Mouse (Mus musculus): ENCODE results near the gene Rnh1.

Rnh1 gene

GRCm38 (mm10) chr7:141164850-141165249, 7.8 kb downstream of the Rnh1 start:
- no peak for DNase-seq (ENCODE audit: low spot score in 2 of 2)

GRCm38 (mm10) chr7:141164397-141164796, 8.3 kb downstream of the Rnh1 start:
- DNase-seq (ENCODE audit: low spot score in 2 of 2), result no peak

DNA sequence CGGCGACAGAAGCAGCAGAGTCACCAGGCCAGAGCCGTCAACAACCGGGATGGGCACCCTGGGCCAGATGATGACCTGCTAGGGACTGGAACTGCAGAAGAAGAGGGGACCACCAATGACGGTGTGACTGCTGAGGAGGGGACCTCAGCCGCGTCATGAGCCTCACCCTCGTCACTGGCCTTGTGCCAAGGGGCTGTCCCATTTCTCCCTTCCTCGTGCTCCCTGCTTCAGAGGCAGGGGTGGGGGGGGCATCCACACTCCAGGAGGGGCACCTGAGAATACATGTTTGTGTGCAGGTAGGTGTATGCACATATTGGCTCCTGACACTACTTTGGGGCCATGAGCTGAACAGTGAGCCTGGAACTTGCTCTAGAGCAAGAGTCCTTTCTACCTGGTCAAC, 17.3 kb downstream of the Rnh1 start:
- peak in 1 of 2 experiments; percentile 21 for DNase-seq (ENCODE audit: low spot score in 2 of 2)

DNA sequence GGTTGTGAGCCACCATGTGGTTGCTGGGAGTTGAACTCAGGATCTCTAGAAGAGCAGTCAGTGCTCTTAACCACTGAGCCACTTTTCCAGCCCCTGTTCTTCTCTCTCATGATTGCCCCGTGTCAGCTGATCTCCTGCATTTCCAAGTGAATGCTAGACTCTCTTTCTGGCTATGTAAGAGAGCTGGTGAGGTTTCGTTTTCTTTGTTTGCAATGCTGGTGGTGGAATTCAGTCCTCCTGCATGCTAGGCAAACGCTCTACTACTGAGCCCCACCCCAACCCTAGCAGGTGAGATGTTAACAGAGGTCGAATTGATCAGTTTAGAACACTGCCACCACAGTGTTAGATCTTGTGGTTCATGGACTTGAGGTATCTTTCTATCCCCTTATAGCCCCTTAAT, 24.0 kb downstream of the Rnh1 start:
- no peak for DNase-seq (ENCODE audit: low spot score in 2 of 2)

DNA sequence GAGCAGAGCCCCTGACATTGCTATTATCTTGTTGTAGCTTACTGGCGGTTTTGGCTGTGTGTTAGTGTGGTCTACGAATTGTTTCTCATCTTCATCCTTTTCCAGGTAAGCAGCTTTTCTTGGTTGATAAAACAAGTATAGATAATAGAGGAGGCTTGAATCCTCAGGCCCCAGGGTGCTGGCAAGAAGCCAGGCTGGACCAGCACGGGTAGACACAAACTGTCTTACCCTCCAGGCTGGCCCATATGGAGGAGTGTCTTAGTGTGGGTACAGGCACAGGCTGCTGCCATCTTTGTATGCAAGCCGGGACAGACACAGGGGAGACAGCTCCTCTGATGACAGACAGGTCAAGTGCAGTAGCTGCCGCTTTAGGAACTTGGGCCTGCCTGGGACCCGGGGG, 25.6 kb downstream of the Rnh1 start:
- DNase-seq (ENCODE audit: low spot score in 2 of 2), result no peak

- peak in 1 of 2 experiments; percentile 47 for DNase-seq (ENCODE audit: low spot score in 2 of 2)
These were observed 26.5 kb downstream of the Rnh1 start for GRCm38 (mm10) chr7:141146043-141146595.

GRCm38 (mm10) chr7:141145403-141145802, 27.3 kb downstream of the Rnh1 start:
- DNase-seq (ENCODE audit: low spot score in 2 of 2), result no peak

GRCm38 (mm10) chr7:141144650-141145049, 28.0 kb downstream of the Rnh1 start:
- DNase-seq (ENCODE audit: low spot score in 2 of 2), result no peak

DNA sequence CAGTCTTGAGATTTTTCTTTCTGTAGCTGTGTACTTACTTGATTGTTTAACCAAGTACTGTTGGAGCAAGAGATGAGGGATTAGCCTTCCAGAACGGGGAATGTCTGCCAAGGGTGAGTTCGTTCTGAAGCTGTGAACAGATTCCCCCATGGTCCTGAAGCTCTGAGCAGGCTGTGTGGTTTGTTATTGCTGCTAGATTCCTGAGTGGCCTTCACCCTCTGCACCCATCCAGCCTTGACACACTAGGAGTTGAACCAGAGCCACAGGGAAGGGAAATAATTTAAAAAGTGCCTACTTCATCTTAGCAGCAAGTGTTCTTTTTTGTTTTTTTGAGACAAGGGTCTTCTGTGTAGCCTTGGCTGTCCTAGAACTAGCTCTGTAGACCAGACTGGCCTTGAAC, 28.8 kb downstream of the Rnh1 start:
- DNase-seq (ENCODE audit: low spot score in 2 of 2), result no peak

DNA sequence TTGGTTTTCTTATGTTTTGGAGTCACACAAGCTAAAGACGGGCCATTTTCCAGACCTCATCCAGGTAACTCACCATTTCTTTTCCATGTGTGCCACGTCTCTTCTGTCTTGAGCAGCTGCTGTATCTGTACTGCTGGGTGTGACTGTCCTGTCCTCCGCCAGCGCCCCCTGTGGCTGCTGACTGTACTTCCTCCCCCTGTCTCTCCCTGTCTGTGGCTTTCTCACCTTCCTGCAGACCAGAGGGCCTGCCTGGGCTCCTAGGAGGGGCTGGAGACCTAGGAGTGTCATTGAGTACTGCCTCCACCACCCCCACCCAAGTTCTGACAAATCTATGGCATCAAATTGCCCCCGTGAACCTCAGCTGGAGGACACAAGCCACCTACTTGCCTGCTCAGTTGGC, 29.5 kb downstream of the Rnh1 start:
- DNase-seq (ENCODE audit: low spot score in 2 of 2), result peak; percentile 57 to 86

DNA sequence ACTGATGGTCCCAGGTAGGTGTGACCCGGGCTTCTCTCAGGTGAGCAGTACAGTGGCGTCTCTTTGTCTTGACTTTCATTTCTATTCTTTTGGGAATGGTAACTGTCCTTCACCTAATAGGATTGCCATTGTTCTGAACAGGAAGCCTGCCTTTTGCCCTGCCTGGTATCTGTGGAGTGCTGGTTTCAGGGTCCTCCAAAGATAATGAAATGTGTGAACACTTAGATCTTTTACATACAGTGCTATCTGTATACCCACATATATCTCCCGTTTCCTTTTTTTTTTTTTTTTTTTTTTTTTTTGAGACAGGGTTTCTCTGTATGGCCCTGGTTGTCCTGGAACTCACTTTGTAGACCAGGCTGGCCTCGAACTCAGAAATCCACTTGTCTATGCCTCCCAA, 31.3 kb downstream of the Rnh1 start:
- DNase-seq (ENCODE audit: low spot score in 2 of 2), result no peak

- DNase-seq (ENCODE audit: low spot score in 2 of 2), result peak; percentile 67
These were observed 40.5 kb downstream of the Rnh1 start for GRCm38 (mm10) chr7:141131904-141132755.

GRCm38 (mm10) chr7:141131024-141131820, 41.4 kb downstream of the Rnh1 start:
- peak; percentile 92 to 96 for DNase-seq (ENCODE audit: low spot score in 2 of 2)

DNA sequence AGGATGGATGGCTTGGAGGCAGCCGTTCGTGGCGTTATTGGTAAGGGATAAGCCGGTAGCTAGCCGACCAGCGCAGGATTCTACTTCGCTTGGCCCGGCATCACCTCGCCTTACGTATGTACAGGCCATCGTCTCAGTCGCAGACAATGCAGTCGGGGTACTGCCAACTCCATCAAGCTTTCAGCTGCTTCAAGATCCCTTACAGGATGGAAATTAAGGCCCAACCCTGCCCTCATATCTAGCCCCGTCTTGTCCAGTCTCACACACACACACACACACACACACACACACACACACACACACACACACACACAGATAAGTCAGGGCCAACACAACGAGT, 49.2 kb downstream of the Rnh1 start:
- no peak for DNase-seq (ENCODE audit: low spot score in 2 of 2)

DNA sequence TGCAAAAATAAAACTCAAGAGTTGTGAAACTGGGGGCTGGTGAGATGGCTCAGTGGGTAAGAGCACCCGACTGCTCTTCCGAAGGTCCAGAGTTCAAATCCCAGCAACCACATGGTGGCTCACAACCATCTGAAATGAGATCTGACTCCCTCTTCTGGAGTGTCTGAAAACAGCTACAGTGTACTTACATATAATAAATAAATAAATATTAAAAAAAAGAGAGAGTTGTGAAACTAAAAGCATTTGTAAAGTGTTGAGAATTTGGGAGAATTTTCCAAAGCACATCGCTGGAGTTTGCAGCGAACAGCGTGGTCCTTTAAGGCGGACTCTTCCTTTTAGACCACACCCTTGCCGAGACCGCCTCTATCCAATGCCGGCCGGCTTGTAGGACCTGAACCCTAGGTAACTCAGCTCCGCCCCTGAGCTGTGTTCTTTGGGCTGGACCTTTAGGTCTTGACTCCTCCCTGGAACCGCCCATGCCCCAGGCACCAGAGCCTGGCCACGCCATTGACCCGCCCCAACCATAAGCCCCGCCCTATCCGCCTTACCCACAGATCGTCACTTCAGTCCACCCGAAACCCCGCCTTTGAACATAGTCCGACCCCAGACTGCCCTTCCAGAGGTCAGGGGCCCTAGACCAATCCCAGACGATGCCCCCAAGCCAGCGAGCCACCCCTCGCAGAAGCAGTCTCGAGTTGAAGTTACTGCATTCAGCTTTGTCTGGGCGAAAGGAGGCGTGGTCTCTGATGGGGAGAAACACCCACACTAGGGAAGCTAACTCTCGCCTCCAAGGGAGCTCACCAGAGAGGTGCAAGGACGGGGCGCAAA, 49.8 kb downstream of the Rnh1 start:
- peak; percentile 96 to 98 for DNase-seq (ENCODE audit: low spot score in 2 of 2)

DNA sequence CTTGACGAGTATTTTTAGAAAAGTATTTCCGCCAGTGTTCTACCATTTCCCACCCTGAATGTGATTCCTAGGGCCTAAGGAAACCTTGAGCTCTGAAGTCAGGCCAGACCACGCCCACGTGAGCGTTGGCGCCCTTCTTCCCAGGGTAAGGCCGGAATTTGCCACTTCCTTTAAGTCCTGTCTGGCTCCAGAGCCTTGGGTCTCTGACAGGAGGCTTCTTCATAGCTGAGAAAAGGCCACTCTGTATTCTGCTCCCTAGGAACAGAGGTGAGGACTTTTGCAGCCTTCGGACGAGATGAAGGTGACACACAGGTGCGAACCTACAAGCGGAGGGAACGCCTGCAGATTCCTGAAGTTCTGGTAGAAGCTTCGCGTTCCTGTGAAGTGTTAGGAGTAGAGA, 50.4 kb downstream of the Rnh1 start, which contains the start of gene Ptdss2:
Gene Ptdss2, plus strand, starts transcription at position 138 of the 400 bp plus-strand sequence.
- DNase-seq (ENCODE audit: low spot score in 2 of 2), result peak in 1 of 2 experiments; percentile 34

- DNase-seq (ENCODE audit: low spot score in 2 of 2), result no peak
These were observed 51.6 kb downstream of the Rnh1 start for GRCm38 (mm10) chr7:141121051-141121531.

DNA sequence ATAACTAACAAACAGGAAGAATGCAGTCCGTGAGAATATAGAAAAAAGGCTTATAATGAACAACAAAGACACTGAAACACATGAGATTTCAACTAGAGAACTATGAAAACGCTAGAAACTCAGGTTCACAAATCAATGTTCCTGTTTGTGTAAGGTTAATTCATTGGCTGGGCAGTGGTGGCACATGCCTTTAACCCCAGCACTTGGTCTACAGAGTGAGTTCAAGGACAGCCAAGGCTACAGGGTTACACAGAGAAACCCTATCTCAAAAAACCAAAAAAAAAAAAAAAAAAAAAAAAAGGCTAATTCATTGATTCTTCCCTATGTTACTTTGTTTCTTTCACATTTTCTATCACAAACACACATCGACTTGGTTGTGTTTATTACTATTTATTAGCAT, 52.1 kb downstream of the Rnh1 start:
- no peak for DNase-seq (ENCODE audit: low spot score in 2 of 2)

- DNase-seq (ENCODE audit: low spot score in 2 of 2), result no peak
These were observed 53.2 kb downstream of the Rnh1 start for GRCm38 (mm10) chr7:141119487-141119886.

GRCm38 (mm10) chr7:141117636-141118035, 55.0 kb downstream of the Rnh1 start, which contains the start of gene Ano9:
Gene Ano9 (minus strand): TSS chr7:141117806.
- DNase-seq (ENCODE audit: low spot score in 2 of 2), result no peak

DNA sequence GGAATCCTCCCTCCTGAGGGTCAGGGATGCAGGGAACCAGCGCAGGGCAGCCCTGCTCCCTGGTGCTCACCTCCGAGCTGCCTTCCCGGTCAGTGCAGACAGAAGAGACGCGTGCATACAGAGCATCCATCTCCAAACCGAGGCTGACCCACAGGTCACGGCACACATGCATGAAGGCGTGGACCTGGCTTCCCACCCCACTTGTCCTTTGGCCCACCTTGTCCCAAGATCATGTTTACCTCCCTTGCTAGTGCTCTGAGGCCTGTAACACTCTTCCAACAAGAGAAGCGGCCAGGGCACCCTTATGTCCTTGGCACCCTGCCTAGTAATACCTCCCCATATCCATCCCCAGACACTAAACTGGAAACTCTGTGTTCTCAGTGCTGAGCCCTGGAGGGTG, 56.8 kb downstream of the Rnh1 start:
- DNase-seq (ENCODE audit: low spot score in 2 of 2), result no peak
